Mouse (Mus musculus) bone marrow, adult 2 months (tissue): Measurements from ENCODE around the gene Cpt1a. TPM values are rescaled to one million over a fixed set of nuclear protein-coding genes. Genes with fewer than 3 reads are reported as not detected.
A peak's percentile ranks its signal among the peaks of the same experiment; 100 is the strongest.

Experiments
- H3K27ac ChIP-seq: fragments of 200-500 bp; 2 replicates; pipeline ENCODE4 v1.5.1; 2012; ENCODE audit warnings: low read depth, mild to moderate bottlenecking, control low read depth, inconsistent platforms, low read length; ENCODE audit not compliant: control insufficient read depth, poor library complexity, insufficient read depth
- H3K4me1 ChIP-seq: fragments of 200-500 bp; 2 replicates; pipeline ENCODE4 v1.6.1; 2011; ENCODE audit warnings: low read length; ENCODE audit not compliant: control insufficient read depth, insufficient read depth
- H3K4me3 ChIP-seq: fragments of 200-500 bp; replicated peaks from 2 replicates; pipeline ENCODE3; 2011; ENCODE audit warnings: mild to moderate bottlenecking, low read depth, low read length, control low read depth; ENCODE audit not compliant: control insufficient read depth
- CTCF ChIP-seq: fragments of 200-500 bp; IDR thresholded peaks from 2 replicates; pipeline ENCODE4 v1.5.1; 2011; ENCODE audit warnings: low read length, control low read depth; ENCODE audit not compliant: control insufficient read depth, insufficient read depth
- POLR2A ChIP-seq: fragments of 200-500 bp; IDR thresholded peaks from 2 replicates; pipeline ENCODE4 v1.6.1; 2011; ENCODE audit warnings: low read depth, mild to moderate bottlenecking, control low read depth, low read length, borderline replicate concordance; ENCODE audit not compliant: control insufficient read depth
- WGBS: fragments of 180-500 bp; shearing (Covaris S2); methylation state at CpG from one replicate; pipeline ENCODE4 v1.1.7; 2018; 5-methylcytosine and 5-hydroxymethylcytosine counted together
- polyA plus RNA-seq: library from polyadenylated mRNA; stranded (reverse); fragments of >200 nt; gene quantifications from 2 replicates; pipeline ENCODE4 v1.2.4, GENCODE M21; 2011; ENCODE audit warnings: low replicate concordance; ENCODE audit not compliant: missing spikeins, insufficient read depth, insufficient read length

The Cpt1a gene
- polyA plus RNA-seq, 1 experiment, result 27.9 TPM

DNA sequence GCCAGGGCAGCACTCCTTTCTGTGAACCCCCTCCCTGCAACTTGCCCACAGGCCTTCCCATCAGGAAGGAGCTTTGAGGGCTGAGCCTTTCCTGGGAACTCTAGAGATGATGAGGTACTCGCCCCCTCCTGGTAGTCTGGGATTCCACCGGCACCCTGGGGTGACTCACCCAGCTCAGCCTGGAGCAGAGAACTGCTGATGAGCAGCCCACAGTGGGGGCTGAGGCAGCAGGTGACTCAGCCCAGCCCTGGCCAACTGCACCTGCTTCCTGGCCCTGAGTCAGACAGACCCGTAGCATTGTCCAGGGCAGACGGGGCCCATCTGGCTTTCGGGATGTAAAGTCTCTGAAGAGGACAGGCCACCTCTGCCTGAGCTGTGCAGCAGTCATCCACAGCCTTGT is 97.1 kb downstream of the Cpt1a start:
- Histone ChIP-seq H3K4me3 (no peak overlapping the region), H3K4me1 (peaks cover 2% of the 10 kb centered on the region; the same call in 1 of the 2 replicates), H3K27ac (no peak overlapping the region)
- 52% methylated on average over 5 of the region's 5 CpGs for WGBS
- TF ChIP-seq CTCF (no peak), POLR2A (no peak)

DNA sequence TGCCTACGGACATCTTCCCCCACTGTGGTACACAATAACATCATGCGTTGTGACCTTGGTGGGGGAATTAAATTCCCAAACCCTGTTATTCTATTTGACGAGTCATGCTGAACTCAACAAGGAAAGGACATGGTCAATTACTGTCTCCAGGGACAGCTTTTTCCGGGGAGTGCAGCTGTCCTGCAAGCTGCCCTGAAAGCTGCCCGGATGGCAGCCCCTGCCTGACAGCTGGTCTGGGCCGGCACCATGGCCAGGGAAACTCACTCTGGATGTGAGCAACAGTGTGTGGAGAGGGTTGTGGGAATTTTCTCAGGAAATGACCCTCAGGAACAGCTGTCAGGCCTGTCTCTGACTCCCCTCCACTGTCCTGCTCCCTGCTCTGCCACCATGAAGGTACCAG is 100.4 kb downstream of the Cpt1a start:
- Histone ChIP-seq H3K4me1 (peaks cover 4% of the 10 kb centered on the region; the same call in 1 of the 2 replicates), H3K4me3 (no peak overlapping the region), H3K27ac (peak overlapping the region; percentile 87)
- TF ChIP-seq CTCF, result no peak
- WGBS, result 78% methylated on average over 6 of the region's 6 CpGs

DNA sequence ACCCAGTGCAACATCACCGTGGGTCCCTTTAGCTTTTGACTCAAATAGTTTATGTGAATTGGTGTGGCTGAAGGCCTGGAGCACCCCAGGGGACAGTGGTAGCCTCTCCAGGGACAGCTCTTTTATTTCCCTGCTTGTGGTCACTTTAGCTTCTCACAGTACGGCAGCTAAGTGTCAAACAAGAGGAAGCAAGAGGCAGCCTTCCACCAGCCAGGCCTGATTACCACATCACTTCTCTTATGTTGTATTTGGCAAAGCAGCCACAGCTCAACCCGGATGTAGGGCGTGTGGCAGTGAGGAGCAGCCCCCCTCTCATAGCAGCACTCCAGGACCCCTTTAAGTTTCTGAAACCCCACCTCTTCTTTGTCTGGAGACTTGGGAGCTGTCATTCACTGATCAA is 100.8 kb downstream of the Cpt1a start:
- Histone ChIP-seq H3K4me1 (peaks cover 4% of the 10 kb centered on the region; the same call in 1 of the 2 replicates), H3K27ac (peak overlapping the region; percentile 87), H3K4me3 (no peak overlapping the region)
- 10% methylated on average over 4 of the region's 4 CpGs for WGBS
- TF ChIP-seq POLR2A (no peak), CTCF (no peak)

DNA sequence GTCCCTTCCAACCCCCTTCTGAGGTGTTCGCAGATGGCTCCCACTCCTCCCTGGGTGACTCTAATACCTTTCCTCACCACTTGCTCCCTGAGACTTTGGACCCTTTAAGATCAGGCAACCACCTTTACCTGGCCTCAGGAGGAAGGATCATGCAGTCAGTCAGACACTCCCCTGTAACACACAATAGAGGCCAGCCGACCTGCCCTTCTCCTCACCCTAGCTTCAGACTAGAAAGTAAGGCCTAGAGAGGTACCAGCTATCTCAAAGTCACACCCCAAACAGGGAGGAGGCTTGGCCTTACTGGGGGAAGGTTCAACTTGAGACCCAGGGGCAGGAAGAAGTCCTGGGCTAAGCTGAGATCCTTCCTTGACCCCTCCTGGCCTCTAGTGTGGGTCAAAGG is 102.1 kb downstream of the Cpt1a start:
- WGBS, result 84% methylated on average over 2 of the region's 2 CpGs

DNA sequence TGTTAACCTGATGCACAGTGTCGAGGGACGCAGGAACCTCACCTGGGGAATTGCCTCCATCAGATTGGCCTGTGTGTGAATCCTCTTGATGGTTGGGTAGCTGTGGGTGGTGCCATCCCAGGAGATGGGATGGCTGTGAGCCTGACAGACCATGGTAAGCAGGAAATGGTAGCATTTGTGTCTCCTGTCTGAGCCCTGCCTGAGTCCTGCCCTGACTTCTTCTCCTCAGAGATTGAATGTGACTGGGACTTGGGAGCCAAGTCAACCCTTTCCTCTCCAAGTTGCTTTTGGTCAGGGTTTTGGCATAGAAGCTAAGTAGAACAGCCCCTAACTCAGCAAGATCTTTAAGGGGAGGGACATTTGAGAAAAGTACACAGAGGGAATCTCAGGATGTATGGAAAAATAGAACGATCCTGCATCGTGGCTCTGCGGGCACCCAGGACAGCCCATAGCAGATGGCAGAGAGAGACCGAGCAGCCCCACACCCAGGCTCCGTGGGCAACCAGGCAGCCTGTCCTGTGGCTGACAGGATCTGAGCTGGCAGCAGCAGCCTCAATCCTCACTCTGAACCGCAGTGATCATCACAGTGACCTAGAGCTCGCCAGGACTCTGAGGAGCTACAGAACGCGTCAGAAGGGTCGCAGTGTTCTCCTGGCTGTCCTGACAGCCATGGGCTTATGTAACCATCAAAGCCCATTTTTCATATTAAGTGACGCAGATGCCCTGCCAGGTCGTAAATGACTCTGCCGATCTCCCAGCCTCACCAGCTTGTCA is 106.1 kb downstream of the Cpt1a start:
- H3K27ac ChIP-seq, result no peak overlapping the region
- TF ChIP-seq CTCF (no peak), POLR2A (no peak)
- 84% methylated on average over 15 of the region's 15 CpGs for WGBS
- H3K4me3 ChIP-seq, result no peak overlapping the region
- peaks cover 6% of the 10 kb centered on the region; the same call in 1 of the 2 replicates for H3K4me1 ChIP-seq

More for the DNA sequence above, 102.1 kb downstream of the Cpt1a start:
- no peak overlapping the region for H3K27ac ChIP-seq
- peaks cover 4% of the 10 kb centered on the region; the same call in 1 of the 2 replicates for H3K4me1 ChIP-seq
- TF ChIP-seq CTCF (no peak), POLR2A (no peak)
- H3K4me3 ChIP-seq, result no peak overlapping the region

DNA sequence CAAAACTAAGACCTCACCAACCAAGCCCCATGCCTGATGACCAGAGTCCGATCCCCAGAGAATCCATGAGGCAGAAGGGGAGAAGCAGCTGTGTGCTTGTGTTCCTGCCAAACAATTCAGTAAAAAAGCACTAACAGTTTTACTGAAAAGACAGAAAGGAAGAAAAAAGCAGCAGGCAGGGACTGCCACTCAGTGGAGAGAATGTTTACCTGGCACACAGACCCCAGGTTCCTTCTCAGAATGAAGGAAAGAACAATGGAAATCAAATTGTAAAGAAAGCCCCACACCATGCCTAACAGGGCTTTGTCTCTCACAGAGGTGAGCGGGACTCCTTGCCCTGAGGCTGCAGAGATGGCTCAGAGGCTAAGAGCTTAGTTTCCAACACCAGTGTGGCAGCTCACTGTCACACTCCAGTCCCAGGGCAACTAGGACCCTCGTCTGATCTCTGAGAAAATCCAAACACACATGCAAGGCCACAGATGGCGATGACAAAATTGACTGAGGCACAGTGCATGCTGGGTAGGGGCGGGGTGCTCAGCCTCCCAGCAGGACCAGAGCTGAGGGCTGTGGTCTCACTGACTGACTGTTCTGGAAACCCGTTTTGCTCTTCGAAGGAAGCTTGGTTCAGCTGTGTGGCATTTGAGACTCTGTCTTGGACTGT is 107.2 kb downstream of the Cpt1a start:
- TF ChIP-seq CTCF, result no peak
- TF ChIP-seq POLR2A, result no peak
- H3K4me1 ChIP-seq, result peaks cover 3% of the 10 kb centered on the region; the same call in 1 of the 2 replicates
- WGBS, result 60% methylated on average over 7 of the region's 7 CpGs
- H3K4me3 ChIP-seq, result no peak overlapping the region
- H3K27ac ChIP-seq, result no peak overlapping the region

DNA sequence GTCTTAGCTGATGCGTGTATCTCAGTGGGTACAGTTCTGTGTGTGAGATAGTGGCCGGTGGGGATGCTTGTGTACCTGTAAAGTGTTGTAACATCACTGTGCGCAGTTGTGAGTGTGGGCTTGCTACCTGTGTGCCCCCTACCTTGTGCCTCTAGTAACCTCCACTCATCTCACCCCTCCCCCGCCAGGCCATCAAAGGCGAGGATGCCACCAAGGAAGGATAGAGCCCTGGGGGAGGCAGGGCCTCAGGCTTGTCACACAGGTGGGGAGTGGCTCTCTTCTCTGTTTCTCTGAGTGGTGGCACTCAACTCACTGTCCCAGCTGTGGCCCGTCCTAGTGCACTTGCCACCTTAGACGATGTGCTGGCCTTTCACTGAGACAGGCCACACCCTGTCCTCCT is 108.9 kb downstream of the Cpt1a start:
- no peak for TF ChIP-seq POLR2A
- TF ChIP-seq CTCF, result no peak
- WGBS, result 72% methylated on average over 7 of the region's 7 CpGs
- no peak overlapping the region for H3K27ac ChIP-seq
- H3K4me3 ChIP-seq, result no peak overlapping the region
- peaks cover 3% of the 10 kb centered on the region; the same call in 1 of the 2 replicates for H3K4me1 ChIP-seq

DNA sequence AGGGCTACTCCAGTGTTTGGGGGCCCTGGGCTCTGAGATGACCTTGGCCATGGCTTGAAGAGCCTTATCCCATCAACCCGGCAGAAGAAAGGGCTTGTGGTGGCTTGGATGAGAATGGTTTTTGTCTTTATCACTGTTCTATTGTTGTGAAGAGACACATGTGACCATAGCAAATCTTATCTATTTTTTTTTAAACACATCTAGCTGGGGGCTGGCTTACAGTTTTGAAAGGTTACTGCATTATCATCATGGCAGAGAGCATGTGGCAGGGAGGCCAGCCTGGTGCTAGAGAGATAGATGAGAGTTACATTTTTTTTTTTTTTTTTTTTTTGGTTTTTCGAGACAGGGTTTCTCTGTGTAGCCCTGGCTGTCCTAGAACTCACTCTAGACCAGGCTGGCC is 109.8 kb downstream of the Cpt1a start:
- H3K27ac ChIP-seq, result no peak overlapping the region
- WGBS, result 58% methylated on average over 2 of the region's 2 CpGs
- H3K4me3 ChIP-seq, result no peak overlapping the region
- H3K4me1 ChIP-seq, result peaks cover 3% of the 10 kb centered on the region; the same call in 1 of the 2 replicates
- no peak for TF ChIP-seq CTCF
- TF ChIP-seq POLR2A, result no peak
